Mouse (Mus musculus) intestine, embryonic 15.5 days (tissue): ENCODE measurements around the gene Nudt22. TPM values are rescaled to one million over a fixed set of nuclear protein-coding genes. Genes with fewer than 3 reads are reported as not detected.

Source experiments
- ATAC-seq: fragments of 200-750 bp; cut with Nextera tagmentation; 2 replicates; pipeline ENCODE4 v1.8.0; 2017; ENCODE audit warnings: moderate TSS enrichment, moderate library complexity
- H3K27ac ChIP-seq: fragments of 300-500 bp; sonication (generic); 2 replicates; pipeline ENCODE4 v1.5.1; 2015; ENCODE audit warnings: mild to moderate bottlenecking, inconsistent platforms
- H3K27me3 ChIP-seq: fragments of 300-500 bp; sonication (generic); replicated peaks from 2 replicates; pipeline ENCODE4 v1.6.1; 2015; ENCODE audit warnings: inconsistent platforms
- H3K36me3 ChIP-seq: fragments of 300-500 bp; sonication (generic); 2 replicates; pipeline ENCODE4 v1.6.1; 2015; ENCODE audit warnings: inconsistent platforms
- H3K4me1 ChIP-seq: fragments of 300-500 bp; sonication (generic); replicated peaks from 2 replicates; pipeline ENCODE4 v1.6.1; 2015; ENCODE audit warnings: inconsistent platforms
- H3K4me2 ChIP-seq: fragments of 300-500 bp; sonication (generic); replicated peaks from 2 replicates; pipeline ENCODE4 v1.6.1; 2015; ENCODE audit warnings: mild to moderate bottlenecking, inconsistent platforms
- H3K4me3 ChIP-seq: fragments of 300-500 bp; sonication (generic); replicated peaks from 2 replicates; pipeline ENCODE4 v1.5.1; 2015; ENCODE audit warnings: inconsistent platforms
- H3K9ac ChIP-seq: fragments of 300-500 bp; sonication (generic); 2 replicates; pipeline ENCODE4 v1.6.1; 2015; ENCODE audit warnings: inconsistent platforms
- H3K9me3 ChIP-seq: fragments of 300-500 bp; sonication (generic); 2 replicates; pipeline ENCODE4 v1.6.1; 2016; ENCODE audit warnings: inconsistent platforms
- WGBS: fragments of 180-500 bp; shearing (Covaris S2); methylation state at CpG from one replicate; pipeline ENCODE4 v1.1.7; 2015; 5-methylcytosine and 5-hydroxymethylcytosine counted together
- polyA plus RNA-seq: library from polyadenylated mRNA; unstranded; fragments of >200 nt; fragmentation: Nextera tagmentation; extraction: Ambion mirVana; gene quantifications from 2 replicates; pipeline ENCODE4 v1.2.1, GENCODE M21; 2015

The Nudt22 gene
- polyA plus RNA-seq, 1 experiment from 2014 or later, result 20.6 TPM

- Histone ChIP-seq H3K4me2 (no peak overlapping the region), H3K36me3 (peaks cover 19% of the 10 kb centered on the region), H3K27ac (0 out of 2 replicates have a peak overlapping the region, but pooled peaks have one; percentile 44)
Observed at GRCm38 (mm10) chr19:7017541-7018457, 21.9 kb upstream of the Nudt22 start.

GRCm38 (mm10) chr19:7014481-7015135 lies 18.7 kb upstream of the Nudt22 start:
- no peak for ATAC-seq
- WGBS, result 92% methylated on average over 20 of the region's 20 CpGs
- no peak overlapping the region for H3K4me3 ChIP-seq

More at GRCm38 (mm10) chr19:7017541-7018457, 21.9 kb upstream of the Nudt22 start:
- no peak; the same call in 1 of the 2 replicates for ATAC-seq
- Histone ChIP-seq H3K27me3 (no peaks in the 10 kb centered on the region), H3K4me3 (no peak overlapping the region), H3K9ac (no peak overlapping the region), H3K4me1 (no peaks in the 10 kb centered on the region), H3K9me3 (no peaks in the 10 kb centered on the region)
- WGBS, result 76% methylated on average over 12 of the region's 12 CpGs

GRCm38 (mm10) chr19:7013984-7014383 lies 18.1 kb upstream of the Nudt22 start:
- Histone ChIP-seq H3K27ac (no peak overlapping the region), H3K4me1 (no peaks in the 10 kb centered on the region)
- WGBS, result 92% methylated on average over 9 of the region's 9 CpGs

More at GRCm38 (mm10) chr19:7014481-7015135, 18.7 kb upstream of the Nudt22 start:
- Histone ChIP-seq H3K4me2 (no peak overlapping the region), H3K9ac (no peak overlapping the region), H3K9me3 (no peaks in the 10 kb centered on the region), H3K27me3 (no peaks in the 10 kb centered on the region), H3K4me1 (no peaks in the 10 kb centered on the region), H3K27ac (no peak overlapping the region), H3K36me3 (no peaks in the 10 kb centered on the region)

GRCm38 (mm10) chr19:7012426-7012825 lies 16.5 kb upstream of the Nudt22 start:
- WGBS, result 70% methylated on average over 4 of the region's 4 CpGs
- ATAC-seq, result peak; percentile 36; the same call in 1 of the 2 replicates

More at GRCm38 (mm10) chr19:7013984-7014383, 18.1 kb upstream of the Nudt22 start:
- ATAC-seq, result no peak
- Histone ChIP-seq H3K9me3 (no peaks in the 10 kb centered on the region), H3K27me3 (no peaks in the 10 kb centered on the region), H3K4me2 (no peak overlapping the region), H3K36me3 (no peaks in the 10 kb centered on the region), H3K4me3 (no peak overlapping the region), H3K9ac (no peak overlapping the region)

GRCm38 (mm10) chr19:7006892-7007593 lies 11.1 kb upstream of the Nudt22 start:
- Histone ChIP-seq H3K36me3 (no peaks in the 10 kb centered on the region), H3K4me3 (no peak overlapping the region), H3K9me3 (no peaks in the 10 kb centered on the region), H3K4me2 (no peak overlapping the region), H3K4me1 (no peaks in the 10 kb centered on the region), H3K27ac (peak overlapping the region; percentile 73), H3K9ac (no peak overlapping the region), H3K27me3 (no peaks in the 10 kb centered on the region)
- 62% methylated on average over 9 of the region's 9 CpGs for WGBS
- ATAC-seq, result peak; percentile 36; the same call in 1 of the 2 replicates

More at GRCm38 (mm10) chr19:7012426-7012825, 16.5 kb upstream of the Nudt22 start:
- H3K4me1 ChIP-seq, result no peaks in the 10 kb centered on the region
- no peak overlapping the region; the same call in 1 of the 2 replicates for H3K9ac ChIP-seq
- no peak overlapping the region for H3K4me2 ChIP-seq
- H3K27ac ChIP-seq, result no peak overlapping the region
- H3K27me3 ChIP-seq, result no peaks in the 10 kb centered on the region
- no peaks in the 10 kb centered on the region for H3K9me3 ChIP-seq
- no peak overlapping the region for H3K4me3 ChIP-seq
- no peaks in the 10 kb centered on the region for H3K36me3 ChIP-seq

- no peak overlapping the region for H3K4me3 ChIP-seq
- no peaks in the 10 kb centered on the region for H3K27me3 ChIP-seq
- H3K9ac ChIP-seq, result no peak overlapping the region
- no peak overlapping the region for H3K4me2 ChIP-seq
- 0 out of 2 replicates have a peak, but pooled peaks cover 3% of the 10 kb centered on the region for H3K36me3 ChIP-seq
- 90% methylated on average over 19 of the region's 19 CpGs for WGBS
- H3K4me1 ChIP-seq, result peaks cover 25% of the 10 kb centered on the region
- no peak overlapping the region for H3K27ac ChIP-seq
- no peaks in the 10 kb centered on the region for H3K9me3 ChIP-seq
- ATAC-seq, result peak; percentile 64
Observed at GRCm38 (mm10) chr19:6999360-7000063, 3.6 kb upstream of the Nudt22 start.

- Histone ChIP-seq H3K4me1 (peaks cover 34% of the 10 kb centered on the region), H3K27me3 (no peaks in the 10 kb centered on the region), H3K36me3 (0 out of 2 replicates have a peak, but pooled peaks cover 3% of the 10 kb centered on the region), H3K9me3 (no peaks in the 10 kb centered on the region), H3K9ac (no peak overlapping the region), H3K4me2 (no peak overlapping the region), H3K27ac (no peak overlapping the region), H3K4me3 (no peak overlapping the region)
- ATAC-seq, result no peak
- WGBS, result 89% methylated on average over 9 of the region's 9 CpGs
Observed at GRCm38 (mm10) chr19:6997721-6998290, 1.9 kb upstream of the Nudt22 start.

- no peaks in the 10 kb centered on the region for H3K27me3 ChIP-seq
- H3K27ac ChIP-seq, result peak overlapping the region; percentile 46
- peak overlapping the region; percentile 64 for H3K4me3 ChIP-seq
- H3K4me2 ChIP-seq, result peak overlapping the region; percentile 91
- peak overlapping the region; percentile 75 for H3K9ac ChIP-seq
- peaks cover 36% of the 10 kb centered on the region for H3K4me1 ChIP-seq
- no peaks in the 10 kb centered on the region for H3K9me3 ChIP-seq
- WGBS, result 49% methylated on average over 20 of the region's 21 CpGs
- ATAC-seq, result no peak
- 0 out of 2 replicates have a peak, but pooled peaks cover 3% of the 10 kb centered on the region for H3K36me3 ChIP-seq
Observed at GRCm38 (mm10) chr19:6995255-6995991, 494 bp downstream of the Nudt22 start.

GRCm38 (mm10) chr19:6994489-6994888 lies 1.4 kb downstream of the Nudt22 start:
- WGBS, result 91% methylated on average over 8 of the region's 8 CpGs
- ATAC-seq, result no peak
- Histone ChIP-seq H3K36me3 (0 out of 2 replicates have a peak, but pooled peaks cover 2% of the 10 kb centered on the region), H3K4me2 (peak overlapping the region; percentile 91), H3K4me3 (no peak overlapping the region), H3K4me1 (peaks cover 36% of the 10 kb centered on the region), H3K27me3 (no peaks in the 10 kb centered on the region), H3K27ac (no peak overlapping the region), H3K9me3 (no peaks in the 10 kb centered on the region), H3K9ac (peak overlapping the region; percentile 75)

- Histone ChIP-seq H3K9me3 (no peaks in the 10 kb centered on the region), H3K27ac (no peak overlapping the region), H3K27me3 (no peaks in the 10 kb centered on the region), H3K4me3 (no peak overlapping the region), H3K36me3 (no peaks in the 10 kb centered on the region), H3K4me2 (no peak overlapping the region), H3K4me1 (peaks cover 36% of the 10 kb centered on the region), H3K9ac (no peak overlapping the region)
- 82% methylated on average over 8 of the region's 8 CpGs for WGBS
- no peak for ATAC-seq
Observed at GRCm38 (mm10) chr19:6994002-6994401, 1.9 kb downstream of the Nudt22 start.
